ENCODE assay signal across 7 mouse cellular contexts in genomic region chr10:26494380-26494781, GRCm38 (mm10).
A peak's percentile ranks its signal among the peaks of the same experiment; 100 is the strongest.
DNase-seq lines count a peak whose midpoint lies in the region; ATAC-seq and TF ChIP-seq lines count a peak whose summit lies in the region.

No protein-coding gene starts in this region.

- WGBS in heart, embryonic 16.5 days = 42% methylated on average over 9 of the region's 9 CpGs

- no peaks in the 10 kb centered on the region for H3K4me1 ChIP-seq in heart, embryonic 16.5 days (ENCODE audit: control insufficient read depth, insufficient read depth, low read length)

- no peaks in the 10 kb centered on the region for H3K36me3 ChIP-seq in heart, embryonic 16.5 days (ENCODE audit: control insufficient read depth, insufficient read depth)

- H3K9me3 ChIP-seq in heart, embryonic 16.5 days (replicated peaks; ENCODE audit: control insufficient read depth, low read length) = no peaks in the 10 kb centered on the region

- H3K27me3 ChIP-seq in heart, embryonic 16.5 days (ENCODE audit: control insufficient read depth, insufficient read depth, low read length) = no peaks in the 10 kb centered on the region

- TF ChIP-seq CTCF in layer of hippocampus, adult 2 months (conservative IDR thresholded peaks at IDR 0.05) = peak; percentile 89

- H3K9ac ChIP-seq in heart, embryonic 16.5 days (ENCODE audit: low read length) = no peak overlapping the region

- DNase-seq in 3T3-L1 (ENCODE audit: low read depth, low spot score) = peak; percentile 67
- peak; percentile 66 to 68 for DNase-seq in B cell, adult 2 months
- peak; percentile 62 for DNase-seq in brain, adult 2 months (ENCODE audit: low read depth, low spot score)
- DNase-seq in layer of hippocampus, adult 2 months (ENCODE audit: low spot score in 2 of 2) = peak; percentile 9 to 45
- DNase-seq in lung, postnatal 14 days = peak; percentile 38
- DNase-seq in spleen, postnatal 4 days (ENCODE audit: low spot score in 2 of 2) = peak; percentile 17 to 65

- no peak for ATAC-seq in heart, embryonic 16.5 days (replicated peaks; ENCODE audit: extremely low read depth, insufficient read depth, low FRiP score)

- H3K4me2 ChIP-seq in heart, embryonic 16.5 days (ENCODE audit: low read depth, low read length) = peak overlapping the region; percentile 38; the same call in 1 of the 2 replicates

- no peak overlapping the region for H3K27ac ChIP-seq in heart, embryonic 16.5 days (ENCODE audit: low read length)
- no peak overlapping the region for H3K27ac ChIP-seq in layer of hippocampus, adult 2 months

- no peak overlapping the region for H3K4me3 ChIP-seq in heart, embryonic 16.5 days (ENCODE audit: low read length)
- H3K4me3 ChIP-seq in layer of hippocampus, adult 2 months = no peak overlapping the region
